Mouse (Mus musculus) midbrain, embryonic 16.5 days (tissue): ENCODE measurements at regions not wholly inside any gene's neighbourhood (a gene's known extent, or its start where the extent isn't known, plus 50 kb on each side); places are given as distances from the start of the nearest gene placed in this dataset.

Experiments
- ATAC-seq: fragments of 200-750 bp; cut with Nextera tagmentation; 2 replicates; pipeline ENCODE4 v1.8.0; 2017; ENCODE audit warnings: moderate TSS enrichment
- H3K27ac ChIP-seq: fragments of 300-500 bp; sonication (generic); 2 replicates; pipeline ENCODE4 v1.5.1; 2014; ENCODE audit warnings: mild to moderate bottlenecking, low read length, mixed read lengths
- H3K27me3 ChIP-seq: fragments of 300-500 bp; sonication (generic); 2 replicates; pipeline ENCODE4 v1.6.1; 2014; ENCODE audit warnings: low read depth, low read length, mixed read lengths; ENCODE audit not compliant: control insufficient read depth, insufficient read depth
- H3K36me3 ChIP-seq: fragments of 300-500 bp; sonication (generic); 2 replicates; pipeline ENCODE4 v1.6.1; 2014; ENCODE audit warnings: mild to moderate bottlenecking, low read length, moderate library complexity, mixed read lengths; ENCODE audit not compliant: control insufficient read depth, insufficient read depth
- H3K4me1 ChIP-seq: fragments of 300-500 bp; sonication (generic); 2 replicates; pipeline ENCODE4 v1.6.1; 2014; ENCODE audit warnings: mild to moderate bottlenecking, low read length, mixed read lengths; ENCODE audit not compliant: control insufficient read depth, insufficient read depth
- H3K4me2 ChIP-seq: fragments of 300-500 bp; sonication (generic); 2 replicates; pipeline ENCODE4 v1.6.1; 2014; ENCODE audit warnings: mild to moderate bottlenecking, low read length, mixed read lengths
- H3K4me3 ChIP-seq: fragments of 300-500 bp; sonication (generic); 2 replicates; pipeline ENCODE4 v1.5.1; 2014; ENCODE audit warnings: low read depth, mild to moderate bottlenecking, low read length, moderate library complexity, mixed read lengths
- H3K9ac ChIP-seq: fragments of 300-500 bp; sonication (generic); 2 replicates; pipeline ENCODE4 v1.6.1; 2014; ENCODE audit warnings: low read depth, low read length, mixed read lengths
- H3K9me3 ChIP-seq: fragments of 300-500 bp; sonication (generic); replicated peaks from 2 replicates; pipeline ENCODE4 v1.6.1; 2014; ENCODE audit warnings: mild to moderate bottlenecking, low read length, mixed read lengths; ENCODE audit not compliant: control insufficient read depth, poor library complexity, severe bottlenecking
- whole genome bisulfite sequencing: fragments of 180-500 bp; shearing (Covaris S2); extraction: QIAGEN DNeasy Blood & Tissue Kit; methylation state at CpG from one replicate; pipeline ENCODE4 v1.1.7; 2014; 5-methylcytosine and 5-hydroxymethylcytosine counted together

DNA sequence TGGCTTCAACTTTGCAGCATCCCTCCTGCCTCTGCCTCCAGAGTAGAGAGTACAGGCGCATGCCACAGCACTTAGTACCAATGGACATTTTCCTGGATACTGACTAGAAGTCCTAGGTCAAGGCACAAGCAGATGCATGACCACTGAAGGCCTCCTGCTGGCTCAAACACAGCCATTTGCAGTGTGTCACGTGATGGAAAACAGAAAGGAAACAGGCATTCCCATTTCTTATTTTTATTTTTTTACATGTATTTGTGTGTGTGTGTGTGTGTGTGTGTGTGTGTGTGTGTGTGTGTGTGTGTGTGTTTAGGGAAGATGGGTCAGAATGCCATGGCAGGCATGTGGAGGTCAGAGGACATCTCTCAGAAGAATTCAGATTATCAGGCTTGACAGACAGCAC, 65.6 kb downstream of the Thap12 start:
- Histone ChIP-seq H3K27me3 (no peaks in the 10 kb centered on the region), H3K9me3 (no peaks in the 10 kb centered on the region), H3K9ac (no peak overlapping the region), H3K27ac (no peak overlapping the region), H3K4me1 (peaks cover 4% of the 10 kb centered on the region; the same call in 1 of the 2 replicates), H3K4me2 (no peak overlapping the region), H3K36me3 (no peaks in the 10 kb centered on the region), H3K4me3 (no peak overlapping the region)
- ATAC-seq, result no peak
- WGBS, result 89% methylated on average over 2 of the region's 2 CpGs

GRCm38 (mm10) chr7:98769111-98769734, 65.7 kb upstream of the Wnt11 start:
- H3K9me3 ChIP-seq, result no peaks in the 10 kb centered on the region
- H3K27ac ChIP-seq, result no peak overlapping the region
- no peak for ATAC-seq
- no peak overlapping the region for H3K4me3 ChIP-seq
- no peak overlapping the region for H3K4me2 ChIP-seq
- no peaks in the 10 kb centered on the region for H3K27me3 ChIP-seq
- 64% methylated on average over 1 of the region's 1 CpGs for WGBS
- H3K36me3 ChIP-seq, result no peaks in the 10 kb centered on the region
- 0 out of 2 replicates have a peak overlapping the region, but pooled peaks have one; percentile 4 for H3K9ac ChIP-seq
- H3K4me1 ChIP-seq, result peaks cover 4% of the 10 kb centered on the region; the same call in 1 of the 2 replicates

DNA sequence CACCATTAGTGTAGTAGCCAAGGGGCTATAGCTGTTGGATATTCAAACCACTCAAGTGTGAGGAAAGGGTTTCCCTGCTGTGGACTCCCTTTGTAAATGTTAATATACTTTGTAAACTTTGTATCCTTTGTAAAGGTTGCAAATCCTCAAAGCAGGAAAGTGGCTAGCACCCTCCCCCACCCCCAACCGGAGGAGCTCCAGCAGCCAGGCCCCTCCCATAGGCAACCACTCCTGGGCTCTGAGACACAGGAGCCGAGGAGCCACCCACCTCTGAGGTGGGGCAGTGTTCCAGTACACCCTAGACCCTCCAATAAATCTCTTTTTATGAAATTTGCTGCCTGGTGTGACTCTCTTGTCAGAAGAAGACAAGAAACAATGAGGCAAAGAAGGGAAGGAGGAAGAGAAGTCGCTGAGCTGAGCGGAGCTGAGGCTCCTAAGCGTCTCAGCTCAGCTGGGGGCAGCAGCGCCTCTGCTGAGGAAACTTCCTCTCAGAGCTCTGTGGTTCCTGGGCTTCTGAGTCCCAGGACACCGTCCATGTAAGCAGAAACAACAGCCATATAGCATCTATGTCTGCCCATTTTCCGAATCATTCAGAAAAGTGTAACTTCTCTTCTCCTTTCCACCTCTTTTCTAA, 64.5 kb upstream of the Wnt11 start:
- Histone ChIP-seq H3K36me3 (no peaks in the 10 kb centered on the region), H3K4me3 (no peak overlapping the region), H3K9me3 (no peaks in the 10 kb centered on the region), H3K9ac (no peak overlapping the region), H3K27me3 (no peaks in the 10 kb centered on the region), H3K4me1 (peaks cover 4% of the 10 kb centered on the region; the same call in 1 of the 2 replicates), H3K27ac (no peak overlapping the region), H3K4me2 (no peak overlapping the region)
- ATAC-seq, result no peak
- WGBS, result 10% methylated on average over 8 of the region's 8 CpGs

DNA sequence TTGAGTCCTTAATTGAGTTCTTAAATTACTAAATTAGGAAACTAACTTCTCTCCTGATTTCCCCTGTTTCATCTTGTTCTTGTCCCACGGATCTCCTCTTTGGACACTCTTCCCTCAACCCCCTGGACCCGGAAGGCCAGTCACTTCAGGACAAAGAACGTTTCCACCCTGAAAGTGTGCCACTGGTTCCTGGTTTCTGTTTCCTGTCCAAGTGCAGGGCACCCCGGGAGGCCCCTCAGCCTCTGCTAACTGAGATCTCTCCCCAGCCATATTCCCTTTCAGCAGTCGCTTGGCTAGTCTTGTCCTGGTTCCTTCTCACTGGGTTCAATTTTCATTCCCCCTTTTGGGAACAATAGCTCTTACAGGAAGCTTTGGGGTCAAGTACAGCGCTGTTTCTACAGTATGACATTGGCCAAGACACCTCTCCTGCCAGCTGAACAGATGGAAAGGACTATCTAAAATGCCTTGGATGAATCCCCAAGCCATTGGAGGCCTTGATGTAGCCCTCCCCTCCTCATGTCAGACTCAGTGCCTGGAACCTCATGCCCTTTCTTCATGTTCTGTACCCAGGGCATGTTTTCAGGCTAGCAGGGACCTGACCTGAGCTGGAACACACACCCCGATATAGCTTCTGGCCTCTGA, 63.7 kb upstream of the Wnt11 start:
- Histone ChIP-seq H3K9ac (no peak overlapping the region), H3K9me3 (no peaks in the 10 kb centered on the region), H3K4me1 (peaks cover 4% of the 10 kb centered on the region; the same call in 1 of the 2 replicates), H3K27me3 (no peaks in the 10 kb centered on the region), H3K27ac (no peak overlapping the region), H3K4me2 (no peak overlapping the region), H3K4me3 (no peak overlapping the region), H3K36me3 (no peaks in the 10 kb centered on the region)
- ATAC-seq, result no peak
- WGBS, result 51% methylated on average over 7 of the region's 7 CpGs

DNA sequence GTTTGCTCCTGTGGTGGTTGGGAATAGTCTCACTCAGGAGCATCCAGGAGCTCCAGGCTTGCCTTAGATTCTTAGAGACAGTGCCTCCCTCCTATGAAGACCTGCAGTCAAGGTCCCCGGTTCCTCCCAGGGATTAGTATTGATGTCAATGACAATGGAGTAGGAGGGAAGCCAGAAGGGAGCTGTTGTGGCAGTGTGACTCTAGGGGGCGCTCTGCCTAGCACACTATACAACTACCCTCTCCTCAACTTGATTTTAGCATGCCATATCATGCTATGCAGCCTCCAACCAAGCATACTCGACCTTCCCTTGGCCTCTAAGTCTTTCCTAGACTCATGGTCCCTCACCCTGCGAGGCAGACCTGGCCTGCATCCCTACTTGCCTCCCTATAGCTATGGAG, 60.3 kb upstream of the Wnt11 start:
- Histone ChIP-seq H3K4me3 (no peak overlapping the region), H3K36me3 (no peaks in the 10 kb centered on the region), H3K27me3 (no peaks in the 10 kb centered on the region), H3K4me1 (peaks cover 4% of the 10 kb centered on the region; the same call in 1 of the 2 replicates), H3K4me2 (no peak overlapping the region), H3K9ac (no peak overlapping the region), H3K9me3 (no peaks in the 10 kb centered on the region), H3K27ac (no peak overlapping the region)
- WGBS, result 44% methylated on average over 4 of the region's 4 CpGs
- ATAC-seq, result no peak

- Histone ChIP-seq H3K36me3 (no peaks in the 10 kb centered on the region), H3K4me1 (peaks cover 4% of the 10 kb centered on the region; the same call in 1 of the 2 replicates), H3K4me3 (no peak overlapping the region), H3K27ac (no peak overlapping the region), H3K9ac (no peak overlapping the region), H3K27me3 (no peaks in the 10 kb centered on the region), H3K9me3 (no peaks in the 10 kb centered on the region), H3K4me2 (no peak overlapping the region)
- ATAC-seq, result no peak
- 82% methylated on average over 8 of the region's 8 CpGs for WGBS
Measured at GRCm38 (mm10) chr7:98775031-98775430, 59.9 kb upstream of the Wnt11 start.

GRCm38 (mm10) chr7:98777304-98777849, 57.5 kb upstream of the Wnt11 start:
- Histone ChIP-seq H3K4me3 (no peak overlapping the region), H3K27me3 (no peaks in the 10 kb centered on the region), H3K27ac (no peak overlapping the region), H3K9me3 (no peaks in the 10 kb centered on the region), H3K4me1 (no peaks in the 10 kb centered on the region), H3K9ac (no peak overlapping the region), H3K4me2 (no peak overlapping the region), H3K36me3 (no peaks in the 10 kb centered on the region)
- WGBS, result 40% methylated on average over 3 of the region's 3 CpGs
- ATAC-seq, result no peak

GRCm38 (mm10) chr7:98778929-98779328, 56.0 kb upstream of the Wnt11 start:
- H3K27me3 ChIP-seq, result no peaks in the 10 kb centered on the region
- no peaks in the 10 kb centered on the region for H3K36me3 ChIP-seq
- no peak overlapping the region for H3K27ac ChIP-seq
- ATAC-seq, result no peak
- no peak overlapping the region for H3K4me2 ChIP-seq
- peaks cover 4% of the 10 kb centered on the region for H3K4me1 ChIP-seq
- no peaks in the 10 kb centered on the region for H3K9me3 ChIP-seq
- H3K4me3 ChIP-seq, result no peak overlapping the region
- H3K9ac ChIP-seq, result no peak overlapping the region
- 23% methylated on average over 5 of the region's 5 CpGs for WGBS

GRCm38 (mm10) chr7:98783521-98783920, 51.4 kb upstream of the Wnt11 start:
- Histone ChIP-seq H3K4me3 (no peak overlapping the region), H3K27ac (peak overlapping the region; percentile 60), H3K4me1 (peaks cover 14% of the 10 kb centered on the region), H3K4me2 (no peak overlapping the region), H3K9me3 (no peaks in the 10 kb centered on the region), H3K27me3 (no peaks in the 10 kb centered on the region), H3K36me3 (no peaks in the 10 kb centered on the region), H3K9ac (no peak overlapping the region)
- no peak for ATAC-seq
- 44% methylated on average over 5 of the region's 5 CpGs for WGBS
